Mouse (Mus musculus) liver, embryonic 12.5 days (tissue): ENCODE measurements around the gene Scel. TPM values are rescaled to one million over a fixed set of nuclear protein-coding genes. Genes with fewer than 3 reads are reported as not detected.

Experiments used
- microRNA-seq: library from miRNA; unstranded; fragments of <30 nt; microRNA quantifications from one replicate; pipeline ENCODE4, GENCODE M21; 2017
- polyA plus RNA-seq: library from polyadenylated mRNA; unstranded; fragments of >200 nt; fragmentation: Nextera tagmentation; extraction: Ambion mirVana; gene quantifications from 2 replicates; pipeline ENCODE4 v1.2.1, GENCODE M21; 2016

Scel gene
- polyA plus RNA-seq, 1 experiment from 2014 or later, result 0.17 TPM

Small RNA genes within 50 kb of the gene (microRNA-seq; reads per million reads assigned to microRNA genes)
- not detected for gene Gm22877

Other genes starting within 250 kb of the Scel start
- gene Mycbp2, start 166.5 kb upstream of the Scel start, polyA plus RNA-seq, result 11.2 and 11.5 TPM in 2 replicates
- 0.47 and 0.82 TPM in 2 replicates for gene Slain1, start 136.9 kb downstream of the Scel start, polyA plus RNA-seq